Mouse (Mus musculus) mouse trophoblast stem cell (cell line): ENCODE measurements around the gene Arhgap24.

ENCODE experiments used
- in situ Hi-C, 2 experiments: fragments of 300-500 bp; cut with MseI, MboI; formaldehyde crosslinking; loops; 2 replicates in 1 of 2; 3 replicates in 1 of 2; pipeline ENCODE4 v1.15.1; 2025

Arhgap24 gene

DNA sequence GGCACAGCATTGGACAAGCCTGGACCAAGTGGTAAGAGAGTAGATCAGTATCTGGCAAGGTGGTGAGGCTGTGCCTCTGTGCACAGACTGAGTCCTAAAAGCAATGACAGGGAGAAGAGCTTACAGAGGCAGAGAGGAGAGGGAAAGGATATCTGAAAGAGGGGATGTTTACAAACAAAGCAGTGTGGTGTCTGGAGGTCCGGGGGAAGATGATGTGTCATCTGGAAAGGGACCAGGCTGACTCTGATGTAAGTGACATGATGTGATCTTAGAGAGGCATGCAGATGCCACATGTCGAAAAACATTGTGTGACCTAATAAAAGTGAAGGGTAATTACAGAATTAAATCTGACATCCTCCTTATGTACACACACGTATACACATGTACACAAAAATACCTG lies 307.2 kb downstream of the Arhgap24 start:
- in situ Hi-C loops: no loop called here

DNA sequence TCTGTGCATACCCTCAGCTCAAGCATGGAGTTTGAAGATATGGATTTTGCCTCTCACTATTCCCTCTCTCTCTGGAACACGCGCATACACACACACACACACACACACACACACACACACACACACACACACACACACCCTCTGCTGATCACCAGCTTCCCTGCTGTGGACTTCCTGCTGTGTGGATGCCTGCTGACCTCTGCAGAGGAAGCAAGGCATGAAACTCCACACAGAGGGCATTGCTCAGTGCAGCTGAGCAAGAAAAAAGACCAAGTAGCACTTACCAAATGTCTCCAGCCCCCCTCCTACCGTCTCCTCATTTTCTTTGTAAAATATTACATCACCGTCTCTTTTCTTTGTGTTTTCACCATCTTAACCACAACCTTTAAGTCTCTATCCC lies 310.1 kb downstream of the Arhgap24 start:
- in situ Hi-C loops: no loop called here

DNA sequence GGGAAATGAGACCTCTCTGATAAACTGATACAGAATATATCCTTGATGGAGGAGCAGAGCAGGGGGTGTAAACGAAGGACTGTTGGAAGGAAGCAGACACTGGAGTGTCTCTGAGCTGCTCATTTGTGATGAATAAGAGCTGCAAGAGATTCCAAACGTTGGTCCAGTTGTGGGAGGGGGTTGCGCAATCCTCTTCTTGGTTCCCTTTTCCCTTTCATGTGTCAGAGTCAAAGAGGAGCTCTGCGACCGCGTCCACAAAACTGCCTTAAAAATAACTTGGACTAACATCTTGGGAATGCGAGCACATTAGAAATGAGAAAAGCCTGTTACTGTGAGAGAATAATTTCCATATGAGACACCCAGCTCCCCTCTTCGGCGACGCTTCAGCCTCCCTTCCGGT lies 312.3 kb downstream of the Arhgap24 start:
- in situ Hi-C loops: no loop called here

DNA sequence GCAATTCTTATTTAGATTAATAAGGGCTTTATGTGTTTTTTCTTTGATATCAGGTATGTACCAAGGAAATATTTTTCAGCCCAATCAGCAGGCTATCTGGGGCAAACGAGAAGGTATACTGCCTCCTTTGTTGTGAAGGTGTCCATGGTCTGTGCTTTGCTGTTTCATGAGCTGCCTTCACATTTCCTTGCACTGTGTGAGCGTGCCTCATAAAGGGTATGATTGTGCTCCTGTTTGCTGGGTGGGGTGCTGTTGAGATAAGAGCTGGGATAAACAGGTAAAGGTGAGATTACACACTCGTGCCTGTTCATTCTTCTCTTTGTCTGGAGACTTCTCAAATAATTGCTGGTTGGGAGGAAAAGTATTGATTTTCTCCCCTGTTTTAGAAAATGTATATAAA lies 320.3 kb downstream of the Arhgap24 start:
- in situ Hi-C loops: no loop called here

DNA sequence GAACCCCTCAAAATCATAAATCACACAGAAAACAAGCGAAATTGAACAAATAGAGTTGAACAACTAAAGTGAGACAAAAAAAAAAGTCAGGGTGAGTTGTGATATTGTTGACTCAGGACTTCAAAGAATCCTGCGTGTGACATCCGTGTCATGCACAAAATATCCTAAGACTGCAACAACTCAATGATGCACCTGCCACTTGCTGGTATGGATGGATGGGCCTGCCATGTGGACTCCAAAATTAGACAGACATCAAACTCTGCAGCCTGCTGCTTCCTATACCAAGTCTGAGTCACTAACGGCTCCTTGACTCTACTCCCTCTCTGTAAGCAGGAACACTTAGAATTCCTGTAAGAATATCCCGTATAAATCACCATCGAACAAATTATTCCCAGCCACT lies 321.6 kb downstream of the Arhgap24 start:
- in situ Hi-C loops: no loop called here

DNA sequence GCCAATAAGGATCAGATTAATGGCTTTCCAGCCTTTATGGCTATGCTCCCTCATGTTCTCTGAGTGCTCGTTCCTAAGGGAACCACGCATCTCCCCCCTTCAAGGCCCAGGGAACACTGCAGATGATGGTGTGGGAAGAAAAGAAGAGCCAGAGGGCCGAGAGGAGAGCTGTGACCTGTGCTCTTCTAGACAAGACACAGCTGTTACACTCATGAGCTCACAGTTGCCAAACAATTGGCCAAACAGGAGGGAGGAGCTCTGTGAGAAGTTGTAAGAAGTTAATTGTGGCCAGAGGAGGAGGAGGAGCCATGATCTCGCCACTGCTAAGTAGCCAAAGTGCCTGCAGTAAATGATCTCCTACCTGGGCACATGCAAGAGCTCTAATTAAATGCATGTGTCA lies 322.5 kb downstream of the Arhgap24 start:
- in situ Hi-C loops: no loop called here

DNA sequence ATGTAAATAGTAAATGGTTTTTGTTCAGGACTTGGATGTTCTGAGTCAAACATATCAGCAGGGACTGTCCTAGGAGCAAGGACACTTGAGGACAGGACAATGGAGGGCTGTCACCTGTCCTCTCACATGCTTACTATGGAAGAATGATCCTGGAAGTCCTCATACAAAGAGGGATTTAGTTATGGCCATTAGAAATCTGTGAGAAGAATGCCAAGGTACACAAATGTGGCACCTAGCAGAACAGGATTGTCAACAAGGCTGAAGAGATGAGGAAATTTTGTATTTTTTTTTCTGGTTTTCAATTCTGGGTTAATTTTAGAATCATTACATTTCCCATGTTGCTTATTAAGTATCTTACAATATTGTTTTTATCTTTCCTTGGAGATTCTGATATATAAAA lies 326.3 kb downstream of the Arhgap24 start:
- in situ Hi-C loops: no loop called here

DNA sequence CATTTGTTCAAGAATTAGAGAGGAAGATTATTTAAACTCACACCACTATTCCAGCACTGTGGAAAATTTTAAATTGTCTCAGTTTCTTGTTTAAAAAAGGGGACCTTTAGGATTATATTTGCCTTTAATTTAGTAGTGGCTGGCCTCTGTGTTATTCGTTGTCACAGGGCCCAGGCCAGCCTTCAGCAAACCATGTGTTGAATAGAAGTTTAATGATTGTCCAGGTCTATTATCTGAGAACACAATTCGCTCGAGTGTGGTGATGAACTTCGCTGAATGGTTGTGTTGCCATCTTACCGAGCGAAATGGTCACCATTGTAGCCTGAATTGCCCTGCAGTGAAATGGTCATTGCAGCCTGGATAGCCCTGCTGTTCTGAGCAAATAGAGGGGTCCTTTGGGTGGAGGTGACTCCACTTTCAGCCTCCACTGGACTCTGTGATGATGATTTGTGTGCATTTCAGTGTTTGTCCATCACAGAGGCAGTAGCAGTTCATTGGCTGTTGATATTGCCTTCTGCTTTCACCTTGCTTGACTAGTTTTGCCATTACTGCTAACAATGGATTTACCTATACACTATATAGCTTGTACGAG lies 329.3 kb downstream of the Arhgap24 start:
- in situ Hi-C loops: no loop called here

DNA sequence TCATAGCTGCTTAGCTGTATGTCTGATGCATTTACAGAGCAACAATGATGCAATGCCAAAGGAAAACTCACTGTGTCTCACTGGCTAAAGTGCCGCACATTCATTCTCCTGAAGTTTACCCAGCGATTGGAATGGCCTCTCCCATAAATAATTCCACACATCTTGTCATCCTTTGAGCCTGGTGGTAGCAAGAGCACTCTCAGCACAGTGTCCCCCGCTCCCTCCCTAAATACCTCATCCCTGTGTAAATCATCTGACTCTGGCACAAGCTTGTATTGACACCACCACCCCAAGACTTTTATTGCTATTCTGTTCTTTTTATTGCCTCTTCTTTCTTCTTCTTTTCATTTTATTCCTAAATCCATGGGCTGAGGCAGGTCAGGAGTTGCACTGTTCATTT lies 332.1 kb downstream of the Arhgap24 start:
- in situ Hi-C loops: no loop called here

DNA sequence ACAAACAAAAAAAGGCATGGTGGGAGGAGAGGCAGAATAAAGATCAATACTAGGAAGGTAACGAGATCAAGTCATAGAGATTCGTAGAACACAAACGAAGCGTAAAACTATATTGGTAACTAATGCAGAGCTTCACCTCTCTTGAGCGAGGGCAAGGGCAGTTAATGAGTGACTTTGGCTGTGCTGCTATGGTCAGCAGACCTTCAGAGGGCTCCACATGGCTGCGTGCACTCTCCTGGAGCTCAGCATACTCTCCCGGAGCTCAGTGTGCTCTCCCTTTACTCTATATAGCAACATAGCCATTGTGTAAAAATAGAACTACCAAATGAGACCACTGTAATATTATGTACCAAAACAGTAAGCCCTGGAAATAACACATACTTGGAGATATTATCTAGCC lies 336.4 kb downstream of the Arhgap24 start:
- in situ Hi-C loops: no loop called here

DNA sequence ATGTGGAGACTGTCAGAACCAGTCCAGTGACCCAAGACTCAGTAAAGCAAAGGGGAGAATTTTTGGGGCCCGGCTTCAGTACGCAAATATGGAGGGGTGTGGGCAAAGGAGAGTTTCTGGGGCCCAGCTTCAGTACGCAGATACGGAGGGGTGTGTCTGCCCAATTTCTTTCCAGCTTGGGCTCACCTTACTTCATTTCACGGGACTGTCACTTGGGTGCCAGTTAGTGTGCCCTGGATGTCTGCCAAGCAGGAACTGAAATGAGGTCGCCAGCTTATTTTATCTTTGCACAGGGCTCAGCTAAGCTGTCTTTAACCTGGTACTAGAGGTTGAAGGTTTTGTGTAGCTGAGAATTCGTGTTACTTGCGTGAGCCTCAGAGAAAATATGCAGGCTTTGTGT lies 344.3 kb downstream of the Arhgap24 start:
- in situ Hi-C loops: no loop called here

DNA sequence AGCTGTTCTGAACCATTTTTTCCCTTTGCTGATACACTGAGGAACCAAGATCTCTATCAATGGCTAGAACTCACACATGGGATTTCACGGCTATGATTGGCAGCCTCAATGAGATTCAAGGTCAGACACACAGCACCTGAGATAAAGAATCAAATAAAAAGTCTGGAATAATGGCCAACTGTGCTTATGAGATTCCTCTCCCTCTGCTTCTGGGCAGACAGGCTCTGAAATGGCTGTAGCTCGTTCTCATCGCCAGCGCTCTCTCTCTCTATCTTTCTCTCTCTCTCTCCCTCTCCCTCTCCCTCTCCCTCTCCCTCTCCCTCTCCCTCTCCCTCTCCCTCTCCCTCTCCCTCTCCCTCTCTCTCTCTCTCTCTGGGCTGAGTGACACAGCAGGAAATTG lies 357.9 kb downstream of the Arhgap24 start:
- in situ Hi-C loops: no loop called here

DNA sequence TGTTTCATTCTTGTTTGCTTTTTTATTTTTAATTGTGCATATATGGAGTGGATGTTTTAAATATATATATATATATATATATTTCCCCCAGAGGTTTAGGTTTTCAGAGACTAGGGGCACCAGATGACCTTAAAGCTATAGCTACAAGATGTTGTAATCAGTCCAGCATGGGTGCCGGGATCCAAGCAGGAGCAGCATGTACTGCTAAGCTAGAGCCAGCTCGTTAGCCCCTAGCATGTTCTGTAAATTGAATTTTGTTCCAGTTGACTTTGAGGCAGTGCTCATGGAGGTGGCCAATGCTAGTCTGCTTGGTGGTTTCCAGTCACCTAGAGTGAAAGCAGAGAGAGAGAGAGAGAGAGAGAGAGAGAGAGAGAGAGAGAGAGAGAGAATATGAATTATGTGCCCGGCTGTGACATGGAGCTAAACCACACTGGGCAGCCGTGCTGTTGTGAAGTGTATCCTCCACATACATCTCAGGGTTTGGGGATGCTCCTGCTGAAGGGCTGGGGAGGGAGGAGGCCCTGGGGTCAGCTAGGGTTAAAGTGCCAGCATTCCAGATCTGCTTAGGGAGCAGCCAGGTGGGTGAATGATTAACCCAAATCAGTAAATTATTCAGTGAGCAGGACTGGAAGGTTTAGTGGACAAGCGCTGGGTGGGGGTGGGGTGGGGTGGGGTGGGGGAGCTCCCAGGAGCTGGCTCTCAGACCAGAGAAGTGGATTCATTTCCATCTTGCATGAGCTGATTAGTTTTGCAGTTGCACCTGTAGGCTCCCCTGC lies 362.9 kb downstream of the Arhgap24 start:
- in situ Hi-C loops: no loop called here

DNA sequence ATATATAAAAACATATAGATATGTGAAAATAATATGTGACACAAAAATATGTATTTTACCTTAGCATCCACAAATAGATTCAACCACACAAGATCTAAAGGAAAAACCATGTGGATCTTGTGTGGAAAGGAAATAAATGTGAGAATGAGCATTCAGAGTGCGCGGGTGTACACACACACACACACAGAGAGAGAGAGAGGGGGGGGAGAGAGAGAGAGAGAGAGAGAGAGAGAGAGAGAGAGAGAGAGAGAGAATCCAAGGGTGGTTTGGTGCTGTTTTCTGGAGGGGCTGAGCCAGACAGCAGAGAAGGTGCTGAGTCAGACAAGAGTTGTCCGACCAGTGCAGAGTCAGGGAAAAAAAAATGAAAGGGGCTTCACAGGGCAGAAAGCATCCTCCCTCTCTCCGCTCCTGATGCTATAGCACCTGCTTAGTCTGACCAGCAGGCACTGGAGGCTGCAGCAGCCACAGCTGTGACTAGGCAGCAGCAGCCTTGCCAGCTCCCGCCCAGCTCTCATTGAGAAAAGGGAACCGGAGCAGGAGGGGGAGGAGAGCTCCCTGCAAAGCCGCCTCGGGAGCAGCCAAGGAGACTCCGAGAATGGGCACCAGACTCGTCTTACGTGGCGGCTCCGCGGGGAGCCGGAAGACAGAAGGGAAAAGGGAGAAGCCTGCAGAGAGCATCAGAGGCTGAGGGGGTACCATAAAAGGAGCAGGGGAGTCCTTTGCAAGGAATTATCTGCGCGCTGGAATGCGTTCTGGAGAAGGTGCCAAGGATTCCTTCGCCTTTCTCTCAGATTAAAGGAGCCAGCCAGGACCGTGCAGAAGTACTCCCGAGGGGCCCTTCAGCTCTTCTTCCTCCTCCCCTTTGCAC lies 363.8 kb downstream of the Arhgap24 start:
- in situ Hi-C loops: no loop called here

DNA sequence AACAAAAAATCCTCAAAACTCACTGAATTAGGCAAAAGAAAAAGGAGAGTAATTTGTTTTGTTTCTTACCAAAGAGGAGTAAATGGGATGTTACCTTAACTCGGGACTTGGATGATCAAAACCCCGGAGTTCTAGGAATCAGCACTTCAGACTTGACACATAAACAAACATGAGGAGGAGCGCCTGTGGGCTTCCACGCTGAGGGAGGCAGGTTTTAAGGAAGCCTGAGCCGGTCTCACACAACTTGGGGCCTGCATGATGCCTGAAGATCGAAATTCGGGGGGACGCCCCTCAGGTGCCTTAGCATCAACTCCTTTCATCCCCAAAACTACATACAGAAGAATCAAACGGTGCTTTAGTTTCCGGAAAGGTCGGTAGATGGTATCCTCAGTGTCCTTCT lies 364.6 kb downstream of the Arhgap24 start:
- in situ Hi-C loops: no loop called here

DNA sequence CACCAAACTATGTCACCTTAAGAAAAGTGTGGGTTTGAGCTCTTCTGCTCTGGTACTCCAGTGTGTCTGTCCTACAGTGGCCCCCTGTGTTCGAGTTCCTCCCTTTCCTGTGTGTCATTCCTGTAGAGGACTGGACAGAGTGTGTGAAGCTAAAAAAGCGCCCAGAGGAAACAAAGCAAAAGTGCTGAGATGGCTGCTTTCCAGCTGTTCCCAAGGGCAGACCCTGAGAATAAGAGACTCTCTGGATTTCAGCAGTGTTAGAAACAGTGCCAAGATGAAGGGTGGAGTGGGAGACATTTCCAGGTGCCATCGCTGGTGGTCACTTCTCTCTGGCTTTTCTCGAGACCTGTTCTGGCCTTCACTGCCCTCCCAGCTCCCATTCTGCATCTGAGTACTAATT lies 366.7 kb downstream of the Arhgap24 start:
- in situ Hi-C loops: no loop called here

DNA sequence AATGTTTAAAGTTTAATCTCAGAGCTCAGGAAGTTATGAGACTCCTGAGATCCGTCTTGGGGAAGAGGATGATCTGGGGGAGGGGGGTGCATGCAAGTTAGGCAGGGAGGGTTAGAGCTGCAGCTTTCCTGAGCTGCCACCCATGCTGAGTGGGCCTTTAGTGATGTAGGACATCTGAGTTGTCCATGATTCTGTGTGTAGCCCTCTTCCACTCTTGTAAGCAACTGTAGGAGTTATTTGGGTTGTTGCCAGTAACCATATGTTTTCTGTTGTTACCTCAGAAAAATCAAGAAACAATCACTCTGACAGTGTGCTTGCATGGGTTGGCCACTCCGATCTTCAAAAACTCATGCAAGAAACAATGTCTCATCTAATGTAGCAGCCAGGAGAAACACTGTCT lies 370.6 kb downstream of the Arhgap24 start:
- in situ Hi-C loops: no loop called here

DNA sequence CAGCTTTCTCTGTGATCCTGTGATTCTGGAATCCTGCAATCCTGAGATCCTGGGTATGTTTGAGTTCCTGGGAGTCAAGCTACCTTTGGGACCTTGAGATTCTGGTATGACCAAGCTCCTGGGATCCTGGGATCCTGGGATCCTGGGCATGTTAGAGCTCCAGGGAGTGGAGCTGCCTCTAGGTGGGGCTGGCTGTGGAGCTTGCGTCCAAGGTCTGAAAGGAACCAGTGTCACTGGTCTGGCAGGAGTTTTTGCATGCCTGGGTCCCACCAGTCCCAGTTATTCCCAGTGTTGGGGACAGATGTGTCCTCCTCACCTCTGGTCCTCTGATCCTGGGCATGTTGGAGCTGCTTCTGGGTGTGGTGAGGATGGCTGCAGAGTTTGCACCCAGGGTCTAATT lies 372.6 kb downstream of the Arhgap24 start:
- in situ Hi-C loops: no loop called here

DNA sequence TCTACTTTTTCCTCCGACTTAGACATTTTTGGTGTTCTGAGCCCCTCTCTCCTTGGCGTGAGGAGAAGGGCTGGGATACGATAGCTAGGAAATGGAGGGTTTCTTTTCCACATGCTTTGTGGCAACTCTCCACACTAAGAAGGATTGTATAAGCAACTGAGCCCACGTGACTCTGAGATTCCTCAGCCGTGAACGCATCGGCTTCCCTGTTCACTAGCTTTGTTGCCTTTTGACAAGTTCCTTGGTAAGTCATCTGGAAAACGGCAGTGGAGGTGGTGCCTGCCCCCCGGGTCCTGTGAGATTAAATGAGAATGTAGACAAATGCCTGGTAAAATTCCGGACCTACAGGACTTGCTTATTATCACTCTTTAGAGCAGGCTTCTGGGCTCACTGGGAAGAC lies 374.6 kb downstream of the Arhgap24 start:
- in situ Hi-C loops: no loop called here

DNA sequence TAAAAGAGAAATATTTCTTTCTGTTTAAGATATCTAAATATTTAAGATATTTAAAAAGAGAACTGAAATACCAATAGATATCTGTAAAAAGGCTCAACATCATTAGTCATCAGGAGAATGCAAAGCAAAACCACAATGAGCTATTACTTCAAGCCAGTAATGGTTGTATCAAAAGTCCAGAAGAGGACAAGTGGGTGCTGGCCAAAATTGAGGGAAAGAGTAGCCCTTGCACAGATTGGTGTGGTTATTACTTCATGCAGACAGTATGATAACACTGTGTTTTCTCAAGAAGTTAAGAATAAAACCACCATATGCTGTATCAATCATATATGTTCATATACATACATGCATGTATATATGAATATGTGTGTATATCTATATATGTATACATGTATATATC lies 376.9 kb downstream of the Arhgap24 start:
- in situ Hi-C loops: no loop called here

DNA sequence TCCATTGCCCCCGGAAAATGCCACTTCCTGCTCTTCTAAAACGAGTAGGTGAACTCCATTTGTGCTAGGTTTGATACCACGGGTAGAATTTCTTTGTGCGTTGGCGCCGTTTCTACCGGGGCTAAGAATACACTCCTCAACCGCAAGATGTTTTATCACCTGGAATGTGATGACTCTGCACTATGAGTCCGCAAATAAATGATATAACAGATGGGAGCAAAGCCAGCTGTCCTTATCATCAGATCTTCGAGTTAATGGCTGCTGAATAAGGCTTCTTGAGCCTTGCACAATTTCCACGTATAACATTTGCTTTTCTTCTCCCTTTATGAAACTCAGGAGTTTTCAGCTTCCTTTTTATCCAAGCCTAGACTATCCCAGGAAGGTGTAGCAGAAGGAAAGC lies 378.6 kb downstream of the Arhgap24 start:
- in situ Hi-C loops: no loop called here

DNA sequence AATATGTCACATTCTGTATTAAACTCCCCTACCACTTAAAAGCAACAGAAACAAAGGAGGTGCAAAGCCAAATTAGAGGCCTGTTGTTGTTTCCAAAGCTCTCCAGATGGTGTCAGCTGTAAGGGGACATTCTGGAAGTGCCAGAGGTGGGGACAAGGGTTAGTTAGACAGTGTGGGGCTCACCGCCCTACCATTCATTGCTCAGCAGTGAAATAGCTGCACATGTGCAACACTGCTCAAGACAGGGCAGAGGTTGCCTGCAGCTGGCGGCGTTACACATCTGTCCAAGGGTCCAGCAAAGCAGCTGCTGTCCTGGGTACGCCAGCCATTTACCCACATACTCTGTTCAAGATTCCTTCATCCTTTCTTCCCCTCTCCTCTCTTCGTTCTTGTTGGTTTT lies 387.0 kb downstream of the Arhgap24 start:
- in situ Hi-C loops: no loop called here

DNA sequence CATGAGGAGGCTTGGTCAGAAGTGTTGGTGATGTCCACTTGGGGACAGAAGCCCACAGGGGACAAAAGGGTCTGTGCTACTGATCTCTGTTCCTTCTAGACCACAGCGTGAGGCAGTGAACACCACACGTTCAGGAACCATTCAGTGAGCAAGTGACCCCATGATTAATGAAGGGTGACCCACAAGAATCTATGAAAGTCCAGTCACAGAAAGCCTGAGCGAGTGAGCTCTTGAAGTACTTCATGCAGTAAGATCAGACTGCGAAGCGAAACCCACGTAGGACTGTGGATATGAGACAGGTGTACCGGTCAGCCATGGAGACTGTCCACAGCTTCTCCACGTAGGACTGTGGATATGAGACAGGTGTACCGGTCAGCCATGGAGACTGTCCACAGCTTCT lies 391.8 kb downstream of the Arhgap24 start:
- in situ Hi-C loops: loop anchor here in 1 of 2 experiments (10.0 kb wide), 1 partner anchor 168 kb away; no protein-coding TSS in a partner anchor
